Mouse (Mus musculus): ENCODE results near the gene 1700025G04Rik. TPM values are rescaled to one million over a fixed set of nuclear protein-coding genes. Genes with fewer than 3 reads are reported as not detected.
A peak's percentile ranks its signal among the peaks of the same experiment; 100 is the strongest.

The 1700025G04Rik gene
- polyA plus RNA-seq, 1 experiment, result 5.0 TPM

DNA sequence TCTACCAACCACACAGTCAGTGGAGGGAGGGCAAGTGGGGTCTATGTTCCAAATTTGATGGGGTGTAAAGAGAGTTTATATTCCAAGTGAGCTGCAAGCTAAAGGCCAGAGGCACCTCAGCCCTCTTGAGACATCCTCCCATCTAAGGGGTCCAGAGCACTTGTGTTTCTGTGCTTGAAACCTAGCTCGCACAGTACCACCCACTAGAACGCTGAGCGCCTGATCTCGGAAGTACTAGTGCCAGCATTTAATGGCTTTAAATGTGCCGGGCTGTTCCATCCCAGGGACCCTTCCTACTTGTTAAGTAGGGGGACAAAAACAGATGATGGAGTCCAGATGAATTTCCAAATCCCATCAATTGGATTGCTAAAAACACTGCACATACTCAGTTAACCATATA, 1.9 kb downstream of the 1700025G04Rik start:
- Histone ChIP-seq H3K4me1 (replicated peaks; ENCODE audit: control insufficient read depth, insufficient read depth, low read length) (peaks cover 26% of the 10 kb centered on the region), H3K36me3 (ENCODE audit: control insufficient read depth, insufficient read depth, low read length) (no peaks in the 10 kb centered on the region), H3K27ac (ENCODE audit: control insufficient read depth, insufficient read depth, low read length) (no peak overlapping the region), H3K4me3 (ENCODE audit: control insufficient read depth, insufficient read depth, low read length) (no peak overlapping the region), H3K27me3 (ENCODE audit: control insufficient read depth, insufficient read depth, low read length) (no peaks in the 10 kb centered on the region)
- DNase-seq, result no peak
- TF ChIP-seq CTCF (IDR thresholded peaks at IDR 0.05; ENCODE audit: borderline replicate concordance, control insufficient read depth, extremely low read depth, insufficient read depth, low read length, poor library complexity) (no peak), POLR2A (IDR thresholded peaks at IDR 0.05; ENCODE audit: control insufficient read depth, extremely low read depth, insufficient read depth, low read length, poor library complexity) (no peak)
- WGBS, result 86% methylated on average over 5 of the region's 5 CpGs

DNA sequence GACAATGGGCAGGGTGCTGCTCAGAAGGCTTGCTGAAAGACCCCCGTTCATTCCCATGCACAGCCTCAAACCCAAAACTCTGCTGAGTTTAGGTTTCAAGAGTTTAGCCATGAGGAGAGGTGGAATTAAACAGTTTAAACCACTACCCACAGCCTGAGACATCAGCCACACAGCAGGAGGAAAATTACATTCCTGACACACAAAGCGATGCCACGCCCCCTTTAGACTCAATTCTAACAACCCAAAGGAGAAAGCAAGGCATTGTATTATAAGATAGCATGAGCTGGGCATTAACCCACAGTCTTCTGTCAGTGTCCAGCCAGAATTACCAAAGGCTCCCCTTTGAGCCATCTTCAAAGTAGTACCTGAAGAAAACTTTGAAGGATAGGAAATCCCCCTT, 3.0 kb downstream of the 1700025G04Rik start:
- Histone ChIP-seq H3K4me3 (ENCODE audit: control insufficient read depth, insufficient read depth, low read length) (no peak overlapping the region), H3K27ac (ENCODE audit: control insufficient read depth, insufficient read depth, low read length) (no peak overlapping the region), H3K36me3 (ENCODE audit: control insufficient read depth, insufficient read depth, low read length) (no peaks in the 10 kb centered on the region), H3K4me1 (replicated peaks; ENCODE audit: control insufficient read depth, insufficient read depth, low read length) (peaks cover 26% of the 10 kb centered on the region), H3K27me3 (ENCODE audit: control insufficient read depth, insufficient read depth, low read length) (no peaks in the 10 kb centered on the region)
- TF ChIP-seq CTCF (IDR thresholded peaks at IDR 0.05; ENCODE audit: borderline replicate concordance, control insufficient read depth, extremely low read depth, insufficient read depth, low read length, poor library complexity) (no peak), POLR2A (IDR thresholded peaks at IDR 0.05; ENCODE audit: control insufficient read depth, extremely low read depth, insufficient read depth, low read length, poor library complexity) (no peak)
- WGBS, result 92% methylated on average over 3 of the region's 3 CpGs
- DNase-seq, result no peak

DNA sequence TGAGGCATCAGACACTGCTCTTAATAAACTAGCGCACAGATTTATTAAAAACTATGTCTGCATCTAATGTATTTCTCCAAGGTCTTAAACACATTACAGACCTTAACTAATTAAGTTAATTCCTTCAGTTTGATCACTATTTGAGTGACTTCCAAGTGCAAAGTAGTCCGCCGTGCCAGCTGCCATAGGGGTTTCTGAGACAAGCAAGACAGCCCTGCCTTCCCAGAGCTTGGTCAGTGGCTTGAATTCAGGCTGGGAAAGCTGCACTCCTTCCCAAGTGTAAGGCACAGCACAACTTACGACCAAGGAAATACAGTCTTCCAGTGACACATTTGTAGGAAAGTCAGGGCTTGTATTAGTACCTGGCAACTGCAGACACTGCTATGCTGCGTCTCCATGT, 4.4 kb downstream of the 1700025G04Rik start:
- WGBS, result 95% methylated on average over 5 of the region's 5 CpGs
- DNase-seq, result no peak
- Histone ChIP-seq H3K4me1 (replicated peaks; ENCODE audit: control insufficient read depth, insufficient read depth, low read length) (peaks cover 19% of the 10 kb centered on the region), H3K36me3 (ENCODE audit: control insufficient read depth, insufficient read depth, low read length) (no peaks in the 10 kb centered on the region), H3K27me3 (ENCODE audit: control insufficient read depth, insufficient read depth, low read length) (no peaks in the 10 kb centered on the region), H3K27ac (ENCODE audit: control insufficient read depth, insufficient read depth, low read length) (no peak overlapping the region), H3K4me3 (ENCODE audit: control insufficient read depth, insufficient read depth, low read length) (no peak overlapping the region)
- TF ChIP-seq POLR2A (IDR thresholded peaks at IDR 0.05; ENCODE audit: control insufficient read depth, extremely low read depth, insufficient read depth, low read length, poor library complexity) (no peak), CTCF (IDR thresholded peaks at IDR 0.05; ENCODE audit: borderline replicate concordance, control insufficient read depth, extremely low read depth, insufficient read depth, low read length, poor library complexity) (no peak)

DNA sequence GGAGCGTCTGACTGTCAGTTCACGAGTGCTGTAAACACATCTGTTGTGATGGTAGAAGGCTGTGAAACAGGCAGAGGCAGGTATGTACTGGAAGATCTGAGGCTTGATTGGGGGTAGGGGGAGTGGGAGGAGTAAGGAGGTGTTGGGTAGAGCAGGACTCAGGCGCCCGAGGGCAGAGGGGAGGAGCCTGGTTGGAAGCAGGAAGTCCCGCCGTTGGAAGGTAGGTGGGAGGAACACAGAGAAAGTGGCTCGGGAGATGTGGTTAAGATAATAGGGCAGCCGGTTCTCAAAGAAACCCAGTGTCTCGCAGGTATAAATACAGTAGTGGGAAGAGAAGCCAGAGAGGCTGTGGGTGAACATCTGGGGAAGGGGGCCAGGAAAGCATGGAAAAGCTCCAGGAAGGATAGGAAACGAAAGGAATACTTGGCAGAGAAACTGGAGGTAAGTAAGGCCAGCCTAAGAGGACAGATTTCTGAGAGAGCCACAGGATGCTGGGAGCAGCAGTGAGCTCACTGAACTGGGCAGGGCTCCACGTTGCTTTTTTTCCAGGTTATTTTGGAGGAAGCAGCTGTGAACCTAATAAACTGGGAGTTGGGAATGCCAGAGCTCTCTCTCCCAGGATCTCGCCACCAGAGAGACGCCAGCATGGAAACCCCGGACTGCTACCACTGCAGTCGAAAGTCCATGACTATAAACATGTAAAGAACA, 5.1 kb downstream of the 1700025G04Rik start:
- H3K27me3 ChIP-seq (ENCODE audit: control insufficient read depth, insufficient read depth, low read length), result no peaks in the 10 kb centered on the region
- H3K4me1 ChIP-seq (replicated peaks; ENCODE audit: control insufficient read depth, insufficient read depth, low read length), result peaks cover 19% of the 10 kb centered on the region
- H3K36me3 ChIP-seq (ENCODE audit: control insufficient read depth, insufficient read depth, low read length), result no peaks in the 10 kb centered on the region
- peak; percentile 71 for DNase-seq
- WGBS, result 23% methylated on average over 15 of the region's 15 CpGs
- H3K4me3 ChIP-seq (ENCODE audit: control insufficient read depth, insufficient read depth, low read length), result no peak overlapping the region
- no peak overlapping the region for H3K27ac ChIP-seq (ENCODE audit: control insufficient read depth, insufficient read depth, low read length)
- no peak for TF ChIP-seq POLR2A (IDR thresholded peaks at IDR 0.05; ENCODE audit: control insufficient read depth, extremely low read depth, insufficient read depth, low read length, poor library complexity)
- TF ChIP-seq CTCF (IDR thresholded peaks at IDR 0.05; ENCODE audit: borderline replicate concordance, control insufficient read depth, extremely low read depth, insufficient read depth, low read length, poor library complexity), result no peak

DNA sequence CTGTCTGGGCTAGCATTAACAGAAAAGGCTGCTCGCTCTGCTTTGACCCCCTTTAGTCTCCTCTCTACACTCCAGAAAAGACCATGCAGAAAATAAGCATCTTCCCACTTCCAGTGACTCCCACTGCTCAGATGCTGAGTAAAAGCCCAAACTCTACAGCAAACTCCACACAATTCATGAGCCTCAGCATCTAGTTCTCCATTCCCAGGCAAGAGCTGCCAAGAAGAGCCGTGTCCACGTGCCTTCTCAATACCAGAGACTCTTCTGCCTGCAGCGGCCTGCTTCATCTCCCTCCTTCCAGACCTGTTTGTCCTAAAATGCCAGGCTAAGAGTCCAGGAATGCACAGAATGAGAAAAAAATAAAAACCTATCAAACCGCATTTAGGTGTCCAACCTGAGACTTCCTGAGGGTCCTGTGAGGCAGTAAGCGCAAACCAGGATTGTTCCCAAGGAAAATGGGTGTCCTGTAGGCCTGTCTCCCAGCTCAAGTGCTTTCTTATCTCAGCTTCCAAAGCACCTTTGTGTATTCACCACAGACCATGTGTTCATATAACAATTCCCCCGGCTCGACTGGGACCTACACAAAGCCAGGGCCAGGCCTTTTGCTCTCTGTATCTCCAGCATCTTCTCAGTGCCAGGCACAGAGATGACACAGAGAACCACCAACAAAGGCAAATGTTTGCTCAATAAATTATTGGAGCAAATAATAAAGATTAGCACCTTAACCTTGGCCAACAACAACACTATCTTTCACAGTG, 7.8 kb downstream of the 1700025G04Rik start:
- TF ChIP-seq CTCF (IDR thresholded peaks at IDR 0.05; ENCODE audit: borderline replicate concordance, control insufficient read depth, extremely low read depth, insufficient read depth, low read length, poor library complexity) (no peak), POLR2A (IDR thresholded peaks at IDR 0.05; ENCODE audit: control insufficient read depth, extremely low read depth, insufficient read depth, low read length, poor library complexity) (no peak)
- 94% methylated on average over 8 of the region's 8 CpGs for WGBS

DNA sequence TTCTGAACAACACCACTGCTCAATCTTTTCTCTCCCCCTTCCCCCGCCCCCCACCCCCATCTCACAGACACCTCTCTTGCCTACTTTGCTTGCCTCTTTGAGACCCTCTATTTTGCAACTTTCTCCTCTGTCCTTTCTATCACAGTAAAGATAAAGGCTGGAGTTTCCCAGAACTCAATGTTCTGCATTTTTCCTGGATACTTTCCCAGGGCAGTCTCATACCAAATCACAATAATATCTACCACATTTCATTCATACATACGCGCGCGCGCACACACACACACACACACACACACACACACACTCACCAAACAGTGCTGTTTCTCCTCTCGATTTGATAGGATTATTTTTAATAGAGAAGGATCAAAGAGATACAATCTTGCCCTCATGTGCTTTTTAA, 8.8 kb downstream of the 1700025G04Rik start:
- peaks cover 13% of the 10 kb centered on the region for H3K4me1 ChIP-seq (replicated peaks; ENCODE audit: control insufficient read depth, insufficient read depth, low read length)
- TF ChIP-seq POLR2A (IDR thresholded peaks at IDR 0.05; ENCODE audit: control insufficient read depth, extremely low read depth, insufficient read depth, low read length, poor library complexity) (no peak), CTCF (IDR thresholded peaks at IDR 0.05; ENCODE audit: borderline replicate concordance, control insufficient read depth, extremely low read depth, insufficient read depth, low read length, poor library complexity) (no peak)
- WGBS, result 98% methylated on average over 7 of the region's 7 CpGs
- no peak overlapping the region for H3K4me3 ChIP-seq (ENCODE audit: control insufficient read depth, insufficient read depth, low read length)
- no peak for DNase-seq
- H3K36me3 ChIP-seq (ENCODE audit: control insufficient read depth, insufficient read depth, low read length), result no peaks in the 10 kb centered on the region
- H3K27ac ChIP-seq (ENCODE audit: control insufficient read depth, insufficient read depth, low read length), result no peak overlapping the region
- no peaks in the 10 kb centered on the region for H3K27me3 ChIP-seq (ENCODE audit: control insufficient read depth, insufficient read depth, low read length)

More for the DNA sequence above, 7.8 kb downstream of the 1700025G04Rik start:
- no peak overlapping the region for H3K27ac ChIP-seq (ENCODE audit: control insufficient read depth, insufficient read depth, low read length)
- no peaks in the 10 kb centered on the region for H3K27me3 ChIP-seq (ENCODE audit: control insufficient read depth, insufficient read depth, low read length)
- peaks cover 13% of the 10 kb centered on the region for H3K4me1 ChIP-seq (replicated peaks; ENCODE audit: control insufficient read depth, insufficient read depth, low read length)
- no peak for DNase-seq
- H3K36me3 ChIP-seq (ENCODE audit: control insufficient read depth, insufficient read depth, low read length), result no peaks in the 10 kb centered on the region
- H3K4me3 ChIP-seq (ENCODE audit: control insufficient read depth, insufficient read depth, low read length), result no peak overlapping the region

Measured in thymus, adult 2 months (tissue).